Mouse (Mus musculus) hindbrain, embryonic 16.5 days (tissue): ENCODE results near the gene Pnpt1. TPM values are rescaled to one million over a fixed set of nuclear protein-coding genes. Genes with fewer than 3 reads are reported as not detected.

Experiments used
- polyA plus RNA-seq: library from polyadenylated mRNA; unstranded; fragments of >200 nt; fragmentation: Nextera tagmentation; extraction: Ambion mirVana; gene quantifications from 2 replicates; pipeline ENCODE4 v1.2.1, GENCODE M21; 2015

Gene Pnpt1
- polyA plus RNA-seq, 1 experiment from 2014 or later, result 25.3 TPM

Other genes starting within 250 kb of the Pnpt1 start
- 65.9 and 66.3 TPM in 2 replicates for gene Ppp4r3b, start 42.1 kb downstream of the Pnpt1 start, polyA plus RNA-seq
- 121 and 146 TPM in 2 replicates for gene Cfap36, start 116.7 kb downstream of the Pnpt1 start, polyA plus RNA-seq
- gene Ccdc88a, start 242.9 kb downstream of the Pnpt1 start, polyA plus RNA-seq, result 71.1 and 73.8 TPM in 2 replicates